Mouse (Mus musculus) c-Kit-positive CD71-positive TER-119-negative erythroid progenitor cells, embryonic 14.5 days (primary cell): ENCODE data around the gene Nckap5.
A peak's percentile ranks its signal among the peaks of the same experiment; 100 is the strongest.

ENCODE experiments used
- DNase-seq: peaks from one replicate; pipeline ENCODE4 v3.0.0-alpha.2; 2013; ENCODE audit warnings: low read depth

The Nckap5 gene

GRCm38 (mm10) chr1:126547979-126548378 lies 282.6 kb downstream of the Nckap5 start:
- DNase-seq = no peak

- DNase-seq = no peak
Measured at GRCm38 (mm10) chr1:126544471-126544870, 286.1 kb downstream of the Nckap5 start.

DNA sequence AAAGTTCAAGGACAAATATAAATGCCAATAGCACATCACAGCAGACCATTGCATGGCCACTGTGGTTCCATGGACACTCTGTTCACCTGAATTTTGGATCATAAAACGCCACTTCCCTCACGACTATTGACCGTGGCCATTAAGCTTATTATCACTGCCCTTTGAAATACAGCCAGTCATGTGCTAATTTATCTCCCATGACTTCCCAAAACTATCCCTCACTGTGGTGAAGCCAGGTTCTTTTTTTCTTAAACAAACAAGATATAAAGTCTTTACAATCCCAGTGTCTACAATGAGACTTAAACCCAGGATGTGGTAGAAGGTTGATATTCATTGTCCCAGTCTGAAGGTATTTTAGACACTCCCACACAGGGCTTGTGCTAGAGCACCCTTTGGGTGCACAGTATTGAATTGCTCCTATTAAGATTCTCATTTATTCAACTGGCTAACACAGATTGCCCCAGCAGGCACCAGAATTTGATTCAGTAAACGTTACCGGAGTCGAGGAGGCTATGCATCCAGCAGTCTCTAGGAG lies 293.3 kb downstream of the Nckap5 start:
- DNase-seq = no peak

GRCm38 (mm10) chr1:126535527-126535926 lies 295.1 kb downstream of the Nckap5 start:
- DNase-seq = no peak

- DNase-seq = peak; percentile 10
Measured at GRCm38 (mm10) chr1:126534046-126534445, 296.6 kb downstream of the Nckap5 start.

GRCm38 (mm10) chr1:126528043-126528598 lies 302.5 kb downstream of the Nckap5 start:
- DNase-seq = no peak

GRCm38 (mm10) chr1:126518067-126518466 lies 312.5 kb downstream of the Nckap5 start:
- DNase-seq = no peak

DNA sequence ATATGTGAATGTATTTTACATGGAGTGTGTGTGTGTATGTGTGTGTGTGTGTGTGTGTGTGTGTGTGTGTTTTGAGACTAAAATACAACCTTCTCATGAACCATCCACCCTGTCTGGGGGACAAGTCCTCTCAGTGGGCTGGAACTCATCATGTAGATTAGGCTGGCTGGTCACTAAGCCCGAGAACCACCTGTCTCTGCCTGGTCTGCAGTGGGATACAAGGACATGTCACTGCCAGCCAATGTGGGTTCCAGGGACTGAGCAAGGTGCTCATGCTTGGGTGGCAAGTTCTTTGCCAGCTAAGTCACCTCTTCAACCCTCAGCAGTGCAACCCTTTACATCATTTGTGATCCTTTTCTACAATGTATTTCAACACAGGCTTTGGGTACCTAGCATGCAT lies 313.2 kb downstream of the Nckap5 start:
- no peak for DNase-seq

DNA sequence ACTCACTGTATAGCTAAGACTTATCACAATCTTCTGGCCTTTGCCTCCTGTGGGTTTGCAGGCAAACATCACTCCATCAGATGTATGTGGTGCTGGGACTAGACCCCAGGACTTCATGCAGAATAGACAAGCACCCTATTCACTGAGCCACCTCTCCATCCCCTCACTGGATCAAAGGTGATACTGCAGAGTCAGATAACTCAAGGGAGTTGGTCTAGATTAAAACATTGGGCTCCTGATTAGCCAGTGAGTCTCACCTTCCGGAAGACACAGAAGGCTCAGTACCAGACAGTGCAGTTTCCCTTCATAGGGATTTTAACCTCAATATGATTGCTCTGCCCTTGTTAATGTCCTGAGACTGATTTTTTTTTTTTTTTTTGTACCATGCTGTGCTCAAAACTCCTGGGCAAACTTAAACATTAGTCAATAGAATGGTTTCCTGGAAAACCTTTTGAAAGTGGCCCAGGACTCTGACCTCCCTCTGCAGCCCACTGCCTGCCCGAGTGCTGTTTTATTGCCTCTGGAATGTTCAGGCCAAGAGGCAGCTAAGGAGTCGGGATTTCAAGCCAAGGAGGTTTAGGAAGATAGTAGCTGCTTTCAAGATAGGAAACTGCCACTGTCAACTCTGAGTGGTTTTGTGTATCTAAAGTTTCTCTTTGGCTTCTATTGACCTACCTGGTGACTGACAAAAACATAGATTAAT lies 315.4 kb downstream of the Nckap5 start:
- no peak for DNase-seq

DNA sequence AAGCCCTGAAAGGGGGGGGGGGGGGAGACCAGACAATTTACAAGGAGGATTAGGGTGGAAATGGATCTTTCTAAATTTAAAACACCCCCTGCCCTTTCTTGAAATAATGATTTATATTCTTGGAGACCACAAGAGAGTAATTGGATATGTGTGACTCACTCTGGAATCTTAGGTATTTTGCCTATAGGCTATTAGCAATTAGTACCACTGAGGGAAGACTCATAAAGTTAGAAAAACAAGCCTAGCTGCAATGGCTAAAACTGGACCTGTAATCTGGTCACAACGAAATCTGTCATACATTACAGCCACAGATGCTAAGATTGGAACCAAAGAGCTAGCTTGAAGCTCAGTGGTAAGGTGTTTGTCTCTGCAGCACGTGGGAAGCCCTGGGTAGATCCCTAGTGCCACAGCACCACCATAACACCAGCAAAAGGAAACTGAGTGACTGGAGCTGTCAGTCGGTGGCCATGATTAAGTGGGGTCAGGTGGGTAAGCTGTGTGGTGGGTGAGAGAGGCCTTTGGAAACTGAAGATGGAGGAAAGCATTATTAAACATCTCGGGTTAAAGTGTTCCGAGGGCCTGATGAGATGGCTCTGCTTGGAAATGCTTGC lies 318.7 kb downstream of the Nckap5 start:
- no peak for DNase-seq

- DNase-seq = no peak
Measured at GRCm38 (mm10) chr1:126504717-126505116, 325.9 kb downstream of the Nckap5 start.

GRCm38 (mm10) chr1:126502741-126503140 lies 327.9 kb downstream of the Nckap5 start:
- DNase-seq = no peak

DNA sequence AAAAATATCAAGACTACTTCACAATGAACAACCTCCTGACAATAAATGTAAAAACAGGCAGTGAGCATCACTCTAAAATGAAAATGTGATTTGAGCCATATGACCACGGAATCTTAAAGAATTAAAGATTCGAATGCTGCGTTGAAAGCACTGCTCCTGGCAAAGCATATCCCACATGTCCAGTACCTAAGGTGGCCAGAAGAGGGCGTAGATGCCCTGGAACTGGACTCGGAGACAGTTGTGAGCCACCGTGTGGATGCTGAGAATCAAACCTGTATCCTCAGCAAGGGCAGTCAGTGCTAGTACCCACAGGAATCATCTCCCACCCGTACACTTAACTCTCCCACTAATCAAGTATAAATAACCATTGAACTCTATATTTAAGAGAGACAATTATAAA lies 333.9 kb downstream of the Nckap5 start:
- DNase-seq = peak; percentile 1

GRCm38 (mm10) chr1:126492206-126493071 lies 338.2 kb downstream of the Nckap5 start:
- DNase-seq = no peak

- DNase-seq = no peak
Measured at GRCm38 (mm10) chr1:126491412-126491811, 339.2 kb downstream of the Nckap5 start.

DNA sequence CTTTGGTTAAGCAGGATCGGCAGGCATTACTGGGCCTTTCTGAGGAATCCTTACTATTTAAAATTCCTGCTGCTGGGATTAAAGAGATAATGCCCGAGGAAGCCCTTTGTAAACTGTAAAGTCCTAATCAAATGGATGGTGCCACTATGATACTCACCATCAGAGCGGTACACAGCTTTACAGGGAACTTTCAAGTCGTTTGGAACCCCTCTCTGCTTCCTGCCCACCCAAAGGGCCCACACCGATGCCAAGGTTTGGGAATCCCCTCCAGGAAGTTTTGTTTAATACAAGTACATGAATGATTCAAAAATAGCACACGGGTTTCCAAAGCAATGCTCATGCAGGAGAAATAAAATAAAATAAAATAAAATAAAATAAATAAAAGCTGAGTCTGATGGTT lies 340.3 kb downstream of the Nckap5 start:
- DNase-seq = no peak

GRCm38 (mm10) chr1:126484664-126485087 lies 345.9 kb downstream of the Nckap5 start:
- no peak for DNase-seq

DNA sequence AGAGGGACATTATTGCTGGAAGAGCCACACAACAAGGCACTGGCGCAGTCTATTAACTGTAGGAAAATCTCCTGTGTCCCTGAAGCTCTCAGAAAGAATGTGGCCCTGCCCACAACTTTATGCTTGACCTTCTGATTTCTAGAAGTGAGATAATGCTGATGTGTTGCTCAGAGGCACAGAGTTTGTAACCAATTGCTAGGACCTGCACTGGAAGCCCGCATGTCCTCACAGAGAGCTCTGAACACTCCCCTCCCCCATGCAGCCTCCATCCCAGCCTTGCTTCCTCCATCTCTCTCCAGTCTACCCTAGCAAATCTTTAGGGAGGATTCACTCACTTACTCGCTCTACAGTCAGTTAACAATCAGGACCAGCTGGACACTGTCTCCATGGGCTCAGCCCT lies 346.9 kb downstream of the Nckap5 start:
- no peak for DNase-seq

GRCm38 (mm10) chr1:126481459-126482228 lies 349.0 kb downstream of the Nckap5 start:
- DNase-seq = no peak

DNA sequence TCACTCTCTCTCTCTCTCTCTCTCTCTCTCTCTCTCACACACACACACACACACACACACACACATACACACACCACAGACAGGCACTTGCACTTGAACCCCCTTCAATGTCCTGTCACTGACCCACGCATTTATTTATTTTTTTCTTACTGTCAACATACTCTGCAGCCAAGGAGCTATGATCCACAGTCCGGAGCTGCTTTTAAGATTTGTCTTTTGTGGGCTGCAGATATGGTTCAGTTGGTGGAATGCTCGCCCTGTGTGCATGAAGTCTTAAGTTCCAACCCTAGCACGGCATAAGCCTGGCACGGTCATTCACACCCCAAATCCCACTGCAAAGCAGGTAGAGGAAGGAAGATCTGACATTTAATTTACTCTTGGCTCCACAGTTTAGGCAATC lies 357.6 kb downstream of the Nckap5 start:
- DNase-seq = no peak

DNA sequence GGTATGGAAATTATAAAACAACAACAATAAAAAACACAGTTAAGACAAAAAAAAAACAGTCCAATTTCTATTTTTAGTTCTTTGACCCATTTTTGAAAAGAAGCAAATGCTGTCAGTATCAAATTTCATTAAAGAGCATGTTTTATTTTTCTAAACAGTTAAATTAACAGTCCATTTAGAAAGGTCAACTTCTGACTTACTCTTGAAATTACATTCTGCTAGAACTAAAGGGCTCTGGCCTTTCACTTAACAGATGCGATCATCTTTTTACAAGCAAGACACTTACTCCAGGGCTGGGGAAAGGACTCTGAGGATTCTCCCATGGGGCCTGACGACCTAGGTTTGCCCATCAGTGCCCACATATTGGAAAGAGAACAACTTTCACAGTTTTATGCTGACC lies 359.2 kb downstream of the Nckap5 start:
- no peak for DNase-seq

DNA sequence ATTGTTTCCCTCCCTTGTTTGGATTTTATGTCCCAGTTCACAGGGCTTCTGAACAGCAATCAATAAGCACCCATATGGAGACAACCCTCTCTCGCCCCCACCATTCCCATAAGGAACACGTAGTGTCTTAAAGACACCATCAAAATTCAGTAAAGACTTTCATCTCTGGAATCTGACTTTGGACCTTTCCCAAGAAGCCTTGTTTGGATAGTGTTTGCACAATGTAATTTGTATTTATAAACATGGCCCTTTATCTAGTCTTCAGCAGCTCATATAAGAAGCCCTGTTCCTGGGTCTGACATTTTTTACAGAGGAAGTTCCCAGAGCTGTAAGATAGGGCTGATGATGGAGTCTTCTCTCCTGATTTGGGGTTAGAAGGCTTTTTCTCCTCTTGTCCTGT lies 359.7 kb downstream of the Nckap5 start:
- no peak for DNase-seq
